Mouse (Mus musculus): ENCODE data around the gene Olfr679.
"Not testable (repeated sequence)": the region's sequence is repeated elsewhere in the genome, so short reads cannot be mapped to it uniquely, and the experiment has no call there.

Gene Olfr679

GRCm38 (mm10) chr7:105080905-105081304, at the start of gene Olfr679:
TSS of gene Olfr679 (plus strand) at chr7:105081205.
- DNase-seq (ENCODE audit: low read depth, low spot score) = no peak

- no peak for DNase-seq (ENCODE audit: low read depth, low spot score)
Measured at GRCm38 (mm10) chr7:105032398-105032797, 48.6 kb upstream of the Olfr679 start, which contains the start of gene Olfr676. TSS of gene Olfr676 (plus strand) at chr7:105032698.

- peak; percentile 3 for DNase-seq (ENCODE audit: low read depth, low spot score)
Measured at GRCm38 (mm10) chr7:105033836-105034235, 47.2 kb upstream of the Olfr679 start.

GRCm38 (mm10) chr7:105058951-105059350, 22.1 kb upstream of the Olfr679 start:
- DNase-seq (ENCODE audit: low read depth, low spot score) = peak; percentile 3

GRCm38 (mm10) chr7:105064175-105064574, 16.8 kb upstream of the Olfr679 start, which contains the start of gene Olfr678:
TSS of gene Olfr678 (plus strand) at chr7:105064475.
- no peak for DNase-seq (ENCODE audit: low read depth, low spot score)

- not testable (repeated sequence) for DNase-seq (ENCODE audit: low read depth, low spot score)
Measured at GRCm38 (mm10) chr7:105092717-105093116, 11.7 kb downstream of the Olfr679 start, which contains the start of gene Olfr680-ps1. TSS of gene Olfr680-ps1 (minus strand) at chr7:105092817.

GRCm38 (mm10) chr7:105116536-105116935, 35.5 kb downstream of the Olfr679 start, which contains the start of gene Olfr681:
TSS of gene Olfr681 (plus strand) at chr7:105116836.
- DNase-seq (ENCODE audit: low read depth, low spot score) = no peak
